Mouse (Mus musculus): ENCODE data around the gene 1700001C19Rik. TPM values are rescaled to one million over a fixed set of nuclear protein-coding genes. Genes with fewer than 3 reads are reported as not detected.
A peak's percentile ranks its signal among the peaks of the same experiment; 100 is the strongest.

Gene 1700001C19Rik
- 0.24 and 0.31 TPM in 2 replicates for polyA plus RNA-seq (2016; fragmentation: Nextera tagmentation; extraction: Ambion mirVana)

DNA sequence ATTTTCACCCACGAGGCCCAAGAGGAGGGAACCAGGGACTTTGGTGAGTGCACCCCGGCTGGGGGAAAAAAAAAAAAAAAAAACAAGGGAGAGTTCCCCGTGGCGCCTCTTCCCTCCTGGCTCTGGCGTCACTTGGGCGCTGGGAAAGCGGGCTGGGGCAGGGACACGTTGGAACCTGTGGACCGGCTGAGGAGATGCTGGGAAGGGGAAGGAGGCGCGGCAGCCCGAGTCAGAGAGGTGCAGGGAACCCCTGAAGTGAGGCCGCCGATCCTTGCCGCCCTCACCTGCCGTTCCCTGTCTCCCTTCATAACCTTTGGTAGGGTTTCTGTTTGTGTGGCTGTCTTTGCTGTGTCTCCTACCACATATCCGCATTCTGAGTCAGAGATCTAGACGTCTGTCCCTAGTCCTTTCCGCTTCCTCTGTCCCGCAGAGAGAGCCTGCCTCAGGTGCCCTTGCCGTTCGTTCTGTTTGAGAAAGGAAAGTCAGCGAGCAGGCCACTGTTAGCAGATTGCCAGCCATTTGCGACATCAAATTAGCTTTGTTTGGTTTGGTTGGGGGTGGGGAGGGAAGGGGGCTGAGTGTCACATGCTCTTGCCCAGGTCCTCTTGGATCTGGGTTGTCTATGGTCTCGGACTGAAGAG is at the start of gene 1700001C19Rik:
TSS of gene 1700001C19Rik (minus strand) at position 470 of the 641 bp plus-strand sequence.
- Histone ChIP-seq H3K9me3 (replicated peaks) (no peaks in the 10 kb centered on the region), H3K36me3 (no peaks in the 10 kb centered on the region), H3K4me3 (peak within 1 kb of the TSS; percentile 51), H3K4me1 (peaks cover 46% of the 10 kb centered on the region), H3K27me3 (ENCODE audit: low read depth, poor library complexity, severe bottlenecking) (peaks cover 75% of the 10 kb centered on the region), H3K27ac (no peak within 1 kb of the TSS)
- no peak for DNase-seq (ENCODE audit: low spot score)
- WGBS = 2% methylated on average over 25 of the region's 25 CpGs

DNA sequence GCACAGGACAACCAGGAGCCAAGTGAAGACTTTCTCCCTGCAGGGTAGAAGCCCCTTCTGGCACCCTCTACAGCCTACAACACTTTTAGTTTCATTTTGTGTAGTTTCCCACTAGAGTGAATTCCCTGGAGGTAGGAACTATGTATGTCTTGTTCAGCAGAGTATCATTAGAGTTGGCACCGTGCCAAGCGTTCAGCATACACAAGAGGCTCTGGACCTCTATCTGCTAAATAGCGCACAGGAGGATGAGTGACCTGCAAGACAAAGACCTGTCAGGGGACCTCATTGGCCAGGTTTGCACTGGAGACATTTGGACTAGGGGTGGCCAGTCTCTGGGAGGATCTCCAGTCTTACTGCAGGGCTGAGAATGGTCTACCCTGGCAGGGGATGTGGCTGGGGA is 48.6 kb upstream of the 1700001C19Rik start:
- no peaks in the 10 kb centered on the region for H3K27me3 ChIP-seq (ENCODE audit: low read depth, poor library complexity, severe bottlenecking)
- H3K27ac ChIP-seq = no peak overlapping the region
- H3K9me3 ChIP-seq (replicated peaks) = no peaks in the 10 kb centered on the region
- WGBS = 98% methylated on average over 3 of the region's 3 CpGs
- H3K4me1 ChIP-seq = peaks cover 23% of the 10 kb centered on the region
- H3K4me3 ChIP-seq = no peak overlapping the region
- peaks cover 26% of the 10 kb centered on the region for H3K36me3 ChIP-seq
- DNase-seq (ENCODE audit: low spot score) = no peak

DNA sequence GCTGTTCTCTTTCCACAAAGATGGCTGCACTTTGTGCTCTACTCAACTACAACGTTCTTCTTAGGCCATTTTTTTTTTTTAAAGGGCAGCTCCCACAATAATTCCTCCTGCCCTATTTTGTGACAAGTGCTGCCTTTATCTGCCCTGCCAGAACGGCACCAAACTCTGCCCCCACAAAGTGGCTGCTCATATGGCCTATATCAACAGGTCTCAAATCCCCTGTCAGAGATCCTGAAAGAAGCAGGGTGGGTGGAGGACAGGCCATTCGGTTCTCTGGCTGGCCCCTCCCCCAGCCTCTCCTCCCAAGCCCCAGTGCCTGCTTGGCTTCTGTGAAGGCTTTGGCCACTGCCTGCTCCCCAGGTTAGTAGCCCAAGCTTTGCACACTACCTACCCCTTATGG is 47.8 kb upstream of the 1700001C19Rik start:
- WGBS = 7% methylated on average over 3 of the region's 3 CpGs

DNA sequence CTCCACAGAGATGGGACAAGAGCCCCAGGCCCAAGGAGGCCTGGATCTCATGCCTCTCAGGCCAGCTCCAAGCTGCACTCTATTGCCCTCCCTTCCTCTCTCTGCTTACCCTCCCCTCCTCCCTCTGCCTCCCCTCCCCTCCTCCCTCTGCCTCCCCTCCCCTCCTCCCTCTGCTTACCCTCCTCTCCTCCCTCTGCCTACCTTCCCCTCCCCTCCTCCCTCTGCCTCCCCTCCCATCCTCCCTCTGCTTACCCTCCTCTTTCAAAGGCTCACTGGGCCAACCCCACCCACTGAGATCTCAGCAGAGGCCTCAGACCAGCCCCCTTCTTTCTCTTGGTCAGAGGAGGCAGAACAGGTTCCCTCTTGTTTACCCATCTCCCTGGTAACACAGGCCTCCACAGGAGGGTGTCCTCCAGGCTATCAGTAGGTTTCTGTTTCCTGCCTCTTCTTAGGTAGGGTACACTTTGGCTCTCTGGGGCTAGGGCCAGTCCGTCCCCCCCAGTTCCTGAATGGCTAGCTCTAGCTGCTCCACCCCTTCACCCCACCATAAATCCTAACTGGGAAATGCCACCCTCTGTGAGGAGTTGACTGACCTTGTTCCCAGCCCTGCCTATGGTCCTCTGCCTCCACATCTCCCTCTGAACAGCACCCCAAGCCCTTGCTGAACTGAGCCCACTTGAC is 47.2 kb upstream of the 1700001C19Rik start:
- WGBS = 11% methylated on average over 1 of the region's 1 CpGs
- H3K4me3 ChIP-seq = no peak overlapping the region
- no peaks in the 10 kb centered on the region for H3K27me3 ChIP-seq (ENCODE audit: low read depth, poor library complexity, severe bottlenecking)
- H3K4me1 ChIP-seq = peaks cover 23% of the 10 kb centered on the region
- peaks cover 12% of the 10 kb centered on the region for H3K36me3 ChIP-seq
- H3K9me3 ChIP-seq (replicated peaks) = no peaks in the 10 kb centered on the region
- peak overlapping the region; percentile 71 for H3K27ac ChIP-seq
- peak; percentile 38 for DNase-seq (ENCODE audit: low spot score)

More for the DNA sequence above, 47.8 kb upstream of the 1700001C19Rik start:
- H3K9me3 ChIP-seq (replicated peaks) = no peaks in the 10 kb centered on the region
- no peak overlapping the region for H3K4me3 ChIP-seq
- peak overlapping the region; percentile 71 for H3K27ac ChIP-seq
- peaks cover 23% of the 10 kb centered on the region for H3K4me1 ChIP-seq
- H3K36me3 ChIP-seq = peaks cover 18% of the 10 kb centered on the region
- H3K27me3 ChIP-seq (ENCODE audit: low read depth, poor library complexity, severe bottlenecking) = no peaks in the 10 kb centered on the region
- no peak for DNase-seq (ENCODE audit: low spot score)

DNA sequence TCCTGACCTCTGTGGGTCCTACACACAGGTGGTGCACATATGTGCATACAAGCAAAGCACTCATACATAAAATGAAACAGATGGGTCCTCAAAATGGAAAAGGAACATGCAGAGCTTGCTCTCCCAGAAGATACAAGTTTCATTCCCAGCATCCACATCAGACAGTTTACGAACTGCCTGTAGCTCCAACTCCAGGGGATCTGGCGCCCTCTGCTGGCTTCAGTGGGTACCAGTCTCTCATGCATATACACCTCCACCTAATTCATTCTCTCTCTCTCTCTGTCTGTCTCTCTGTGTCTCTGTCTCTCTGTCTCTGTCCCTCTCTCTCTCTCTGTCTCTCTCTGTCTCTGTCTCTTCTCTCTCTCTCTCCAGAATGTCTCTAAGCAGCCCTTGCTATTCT is 45.2 kb upstream of the 1700001C19Rik start:
- Histone ChIP-seq H3K36me3 (no peaks in the 10 kb centered on the region), H3K4me3 (no peak overlapping the region), H3K27ac (no peak overlapping the region), H3K4me1 (peaks cover 23% of the 10 kb centered on the region), H3K27me3 (ENCODE audit: low read depth, poor library complexity, severe bottlenecking) (no peaks in the 10 kb centered on the region), H3K9me3 (replicated peaks) (no peaks in the 10 kb centered on the region)
- DNase-seq (ENCODE audit: low spot score) = peak; percentile 81
- WGBS = 53% methylated on average over 2 of the region's 2 CpGs

DNA sequence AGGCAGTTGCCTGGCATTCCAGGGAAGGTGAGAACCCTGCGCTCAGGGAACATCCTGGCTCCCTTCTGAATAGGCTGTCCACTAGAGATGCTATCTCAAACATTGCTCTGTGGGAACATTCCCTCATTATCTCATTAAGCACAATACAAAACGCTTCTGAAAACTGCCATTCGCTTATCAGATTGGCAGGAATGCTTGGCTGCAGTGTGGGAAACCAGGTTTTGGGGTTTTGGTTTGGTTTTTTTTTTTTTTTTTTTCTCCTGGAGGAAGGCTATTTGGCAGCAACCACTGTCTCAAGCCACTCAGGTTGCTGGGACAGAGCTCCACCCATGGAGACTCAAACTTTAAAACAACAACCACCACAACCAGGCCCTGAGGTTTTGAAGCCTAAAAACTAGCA is 42.7 kb upstream of the 1700001C19Rik start:
- 51% methylated on average over 3 of the region's 3 CpGs for WGBS
- peaks cover 14% of the 10 kb centered on the region for H3K4me1 ChIP-seq
- H3K4me3 ChIP-seq = no peak overlapping the region
- no peaks in the 10 kb centered on the region for H3K27me3 ChIP-seq (ENCODE audit: low read depth, poor library complexity, severe bottlenecking)
- DNase-seq (ENCODE audit: low spot score) = no peak
- H3K36me3 ChIP-seq = no peaks in the 10 kb centered on the region
- no peak overlapping the region for H3K27ac ChIP-seq
- H3K9me3 ChIP-seq (replicated peaks) = no peaks in the 10 kb centered on the region

DNA sequence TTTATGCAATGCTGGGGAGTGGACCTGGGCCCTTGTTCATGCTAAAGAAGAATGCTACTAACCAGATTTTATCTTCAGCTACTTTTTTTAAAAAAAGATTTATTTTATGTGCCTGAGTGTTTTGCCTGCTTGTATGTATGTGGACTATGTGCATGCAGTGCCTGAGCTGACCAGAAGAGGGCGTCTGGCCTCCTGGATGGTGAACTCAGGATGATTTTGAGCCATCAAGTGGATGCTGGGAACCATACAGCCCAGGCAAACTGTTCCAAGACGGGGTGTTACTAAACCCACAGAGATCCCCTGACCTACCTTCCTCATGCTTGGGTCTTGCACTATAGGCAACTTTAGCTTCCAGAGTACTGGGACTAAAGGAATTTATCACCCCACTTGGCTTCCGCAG is 38.5 kb upstream of the 1700001C19Rik start:
- 0 out of 2 replicates have a peak, but pooled peaks cover 6% of the 10 kb centered on the region for H3K4me1 ChIP-seq
- DNase-seq (ENCODE audit: low spot score) = peak; percentile 36
- no peaks in the 10 kb centered on the region for H3K9me3 ChIP-seq (replicated peaks)
- H3K27me3 ChIP-seq (ENCODE audit: low read depth, poor library complexity, severe bottlenecking) = peaks cover 20% of the 10 kb centered on the region
- no peak overlapping the region for H3K4me3 ChIP-seq
- H3K36me3 ChIP-seq = no peaks in the 10 kb centered on the region
- H3K27ac ChIP-seq = no peak overlapping the region
- 65% methylated on average over 3 of the region's 3 CpGs for WGBS

DNA sequence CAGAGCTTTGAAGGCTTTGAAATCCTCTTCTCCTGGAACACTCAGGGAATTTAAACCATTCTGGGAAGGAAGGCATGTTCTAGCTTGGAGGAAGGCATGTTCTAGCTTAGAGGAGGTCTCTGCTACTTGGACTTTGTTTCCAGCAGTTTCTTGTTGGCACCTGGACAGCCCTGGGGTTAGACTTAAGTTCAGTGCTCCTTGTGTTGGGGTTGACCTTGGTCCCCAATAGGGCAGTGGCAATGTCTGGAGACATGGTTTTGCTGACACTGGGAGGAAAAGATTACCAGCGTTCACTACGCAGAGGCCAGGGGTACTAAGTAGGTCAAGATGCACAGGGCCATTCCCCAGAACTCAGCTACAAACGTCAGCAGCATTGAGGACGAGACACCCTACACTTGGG is 38.0 kb upstream of the 1700001C19Rik start:
- no peaks in the 10 kb centered on the region for H3K9me3 ChIP-seq (replicated peaks)
- 88% methylated on average over 4 of the region's 4 CpGs for WGBS
- H3K27ac ChIP-seq = no peak overlapping the region
- no peak overlapping the region for H3K4me3 ChIP-seq
- peaks cover 26% of the 10 kb centered on the region for H3K27me3 ChIP-seq (ENCODE audit: low read depth, poor library complexity, severe bottlenecking)
- DNase-seq (ENCODE audit: low spot score) = no peak
- H3K36me3 ChIP-seq = no peaks in the 10 kb centered on the region
- H3K4me1 ChIP-seq = 0 out of 2 replicates have a peak, but pooled peaks cover 6% of the 10 kb centered on the region

DNA sequence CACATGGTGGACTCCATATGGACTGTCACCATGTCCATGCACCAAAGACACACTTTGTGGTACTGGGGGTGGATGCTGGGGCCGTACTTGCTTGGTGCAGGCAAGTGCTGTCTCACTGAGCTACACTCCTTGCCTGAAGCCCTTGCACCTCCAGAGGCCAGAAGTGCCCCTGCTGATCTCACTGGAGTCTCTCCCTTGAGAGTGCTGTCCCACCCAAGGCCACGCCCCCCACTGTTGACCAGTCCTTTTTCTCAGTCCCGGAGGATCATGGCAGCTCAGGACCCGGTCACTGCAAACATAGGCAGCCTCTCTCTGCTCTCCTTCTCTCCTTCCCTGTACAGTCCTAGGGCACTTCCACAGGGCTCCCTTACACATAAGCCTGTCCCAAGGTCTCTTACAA is 37.1 kb upstream of the 1700001C19Rik start:
- Histone ChIP-seq H3K27me3 (ENCODE audit: low read depth, poor library complexity, severe bottlenecking) (peaks cover 35% of the 10 kb centered on the region), H3K27ac (no peak overlapping the region), H3K9me3 (replicated peaks) (no peaks in the 10 kb centered on the region), H3K4me1 (0 out of 2 replicates have a peak, but pooled peaks cover 6% of the 10 kb centered on the region), H3K36me3 (no peaks in the 10 kb centered on the region), H3K4me3 (no peak overlapping the region)
- 73% methylated on average over 4 of the region's 4 CpGs for WGBS
- no peak for DNase-seq (ENCODE audit: low spot score)

DNA sequence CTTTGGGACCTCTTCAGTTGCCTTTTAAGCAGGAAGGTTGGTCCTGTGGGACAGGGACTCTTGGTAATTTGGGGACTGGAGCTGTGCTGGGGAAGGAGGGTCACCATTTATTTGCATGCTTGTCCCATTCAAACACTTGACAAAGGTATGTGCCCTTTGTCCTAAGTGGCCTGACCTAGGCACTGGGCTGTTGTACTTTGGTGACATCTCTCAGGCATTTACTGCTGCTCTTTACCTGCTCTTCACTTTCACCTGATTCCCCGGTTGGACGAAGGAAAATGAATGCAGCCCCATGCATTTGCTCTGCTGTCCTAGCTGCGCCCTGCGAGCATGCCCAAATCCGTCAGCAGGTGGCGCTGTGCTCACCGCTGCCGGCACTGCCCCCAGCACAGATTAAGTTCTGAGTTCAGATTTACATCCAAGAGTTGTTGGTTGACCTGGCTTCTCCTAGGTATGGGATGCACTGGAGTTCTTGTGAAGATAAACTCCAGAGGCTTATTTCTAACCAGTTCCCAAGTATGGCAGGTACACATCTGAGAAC is 36.3 kb upstream of the 1700001C19Rik start:
- 15% methylated on average over 8 of the region's 8 CpGs for WGBS
- no peaks in the 10 kb centered on the region for H3K9me3 ChIP-seq (replicated peaks)
- peaks cover 10% of the 10 kb centered on the region for H3K4me1 ChIP-seq
- H3K36me3 ChIP-seq = peaks cover under 1% of the 10 kb centered on the region; the same call in 1 of the 2 replicates
- H3K27me3 ChIP-seq (ENCODE audit: low read depth, poor library complexity, severe bottlenecking) = peaks cover 42% of the 10 kb centered on the region
- H3K4me3 ChIP-seq = no peak overlapping the region
- no peak overlapping the region for H3K27ac ChIP-seq
- DNase-seq (ENCODE audit: low spot score) = peak; percentile 69

DNA sequence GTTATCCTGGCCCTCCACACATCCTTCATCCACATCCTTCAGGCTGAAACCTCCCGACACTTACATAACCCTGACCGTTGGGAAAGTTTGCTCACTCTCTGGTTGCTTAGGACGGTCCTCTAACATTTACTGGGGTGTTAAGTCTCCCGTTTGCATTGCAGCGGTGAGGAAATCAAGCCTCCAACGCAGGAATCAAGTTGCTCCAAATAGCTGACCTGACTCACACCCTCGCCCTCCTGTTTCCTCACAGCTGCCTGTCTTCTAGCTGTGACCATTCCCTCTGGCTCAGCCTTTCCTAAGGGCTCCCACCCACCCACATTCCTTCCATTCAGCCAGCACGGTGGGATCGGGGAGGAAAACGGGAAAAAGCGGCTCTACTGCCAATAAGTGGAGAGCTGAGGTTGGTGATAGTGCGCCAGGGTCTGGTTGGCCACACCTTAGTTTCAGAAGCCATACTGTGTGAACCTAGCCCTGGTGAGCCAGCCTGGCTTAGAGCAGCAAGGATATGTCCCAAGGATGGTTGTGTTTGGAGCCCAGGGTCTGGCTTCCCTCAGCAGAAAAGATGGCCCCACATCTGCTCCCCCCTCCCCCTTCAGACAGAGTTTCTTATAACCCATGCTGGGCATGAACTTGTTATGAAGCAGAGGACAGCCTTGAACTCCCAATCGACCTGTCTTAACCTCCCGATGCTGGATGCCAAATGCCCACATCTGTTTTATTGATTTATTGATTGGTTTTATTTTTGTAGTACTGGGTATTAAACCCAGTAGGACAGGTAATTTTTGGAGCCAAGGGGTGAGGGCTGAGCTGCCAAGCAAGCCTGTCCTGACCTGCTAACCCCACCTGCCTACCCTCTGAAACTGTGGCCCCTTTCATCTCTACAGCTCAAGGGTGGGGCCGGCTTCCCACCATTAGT is 35.5 kb upstream of the 1700001C19Rik start:
- WGBS = 42% methylated on average over 15 of the region's 15 CpGs
- Histone ChIP-seq H3K27ac (no peak overlapping the region), H3K4me3 (no peak overlapping the region), H3K9me3 (replicated peaks) (no peaks in the 10 kb centered on the region), H3K36me3 (peaks cover 3% of the 10 kb centered on the region; the same call in 1 of the 2 replicates), H3K4me1 (peaks cover 16% of the 10 kb centered on the region), H3K27me3 (ENCODE audit: low read depth, poor library complexity, severe bottlenecking) (peaks cover 50% of the 10 kb centered on the region)
- peak; percentile 30 for DNase-seq (ENCODE audit: low spot score)

DNA sequence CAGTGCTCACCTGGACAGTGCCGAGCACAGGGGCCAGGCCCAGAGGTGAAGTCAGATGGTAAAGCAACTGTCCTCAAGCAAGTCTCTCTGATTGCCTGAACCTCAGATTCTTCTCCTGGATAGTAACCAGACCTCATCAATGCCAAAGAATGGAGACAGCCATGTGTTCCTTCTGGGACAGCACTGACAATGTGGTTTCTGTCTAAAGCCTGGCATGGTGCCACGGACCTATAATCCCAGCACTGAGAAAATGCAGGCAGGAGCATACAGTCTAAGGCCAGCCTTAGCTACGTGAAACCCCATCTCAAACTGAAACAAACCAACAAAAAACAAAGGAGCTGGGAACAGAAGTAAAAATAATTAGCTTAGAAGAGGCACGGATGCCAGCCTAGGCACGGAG is 33.5 kb upstream of the 1700001C19Rik start:
- H3K4me3 ChIP-seq = no peak overlapping the region
- H3K9me3 ChIP-seq (replicated peaks) = no peaks in the 10 kb centered on the region
- peaks cover 71% of the 10 kb centered on the region for H3K27me3 ChIP-seq (ENCODE audit: low read depth, poor library complexity, severe bottlenecking)
- DNase-seq (ENCODE audit: low spot score) = no peak
- H3K36me3 ChIP-seq = peaks cover 3% of the 10 kb centered on the region; the same call in 1 of the 2 replicates
- H3K4me1 ChIP-seq = peaks cover 24% of the 10 kb centered on the region
- H3K27ac ChIP-seq = no peak overlapping the region
- WGBS = 89% methylated on average over 5 of the region's 5 CpGs
